Mouse (Mus musculus): ENCODE measurements around the gene Bdp1.

Gene Bdp1

DNA sequence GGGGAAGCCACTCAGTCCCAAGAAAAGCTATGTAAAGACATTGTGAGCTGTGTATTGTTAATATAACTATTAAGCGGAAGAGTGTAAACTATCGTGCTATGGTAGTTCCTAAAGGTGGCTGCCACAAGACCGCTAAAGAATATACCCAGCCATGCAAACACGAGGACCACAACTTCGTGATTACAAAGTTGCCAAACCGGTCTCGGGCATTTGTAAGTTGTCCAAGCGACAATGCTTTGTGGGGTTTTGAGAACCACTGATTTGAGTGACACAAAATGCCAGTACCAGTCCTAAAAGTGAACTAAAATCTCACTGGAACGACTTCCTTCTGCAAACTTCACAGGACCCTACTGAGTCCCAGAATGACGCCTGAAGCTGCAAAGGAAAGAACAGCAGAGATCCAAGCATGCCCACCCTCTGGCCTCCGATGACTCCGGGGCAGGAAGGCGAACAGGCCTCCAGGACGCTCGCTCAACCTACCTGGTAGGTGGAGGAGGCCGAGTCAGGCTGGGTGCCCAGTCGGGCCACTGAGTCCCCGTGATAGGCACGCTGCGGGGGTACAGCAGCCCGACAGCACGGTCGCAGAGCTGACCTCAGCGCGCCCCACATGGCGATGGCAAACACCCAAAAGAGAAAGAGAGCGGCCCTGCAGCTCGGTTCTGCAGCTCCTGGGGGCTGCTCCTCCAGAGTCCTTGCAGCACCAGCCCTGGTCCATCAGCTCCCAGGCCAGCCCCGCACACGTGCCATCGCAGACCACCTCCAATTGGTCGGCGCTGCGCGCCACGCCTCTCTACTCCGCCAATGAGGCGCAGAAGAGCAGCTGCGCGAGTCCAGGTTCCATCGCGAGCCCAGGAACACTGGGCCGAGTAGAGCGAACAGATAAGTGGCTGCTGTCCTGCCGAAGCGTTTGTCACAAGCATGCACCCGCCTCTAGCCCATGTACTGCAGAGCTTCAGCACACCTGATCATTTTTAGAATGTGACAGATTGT lies 88.7 kb downstream of the Bdp1 start, which contains the start of gene Mccc2:
TSS of gene Mccc2 (minus strand) at position 734 of the 990 bp plus-strand sequence.
- in situ Hi-C loops (cut with MboI; ENCODE audit: low pct_unique_long_range_greater_than_20kb in 1 of 2, low sequenced_read_pairs in 2 of 2, unreplicated experiment in 1 of 2): no loop called here

DNA sequence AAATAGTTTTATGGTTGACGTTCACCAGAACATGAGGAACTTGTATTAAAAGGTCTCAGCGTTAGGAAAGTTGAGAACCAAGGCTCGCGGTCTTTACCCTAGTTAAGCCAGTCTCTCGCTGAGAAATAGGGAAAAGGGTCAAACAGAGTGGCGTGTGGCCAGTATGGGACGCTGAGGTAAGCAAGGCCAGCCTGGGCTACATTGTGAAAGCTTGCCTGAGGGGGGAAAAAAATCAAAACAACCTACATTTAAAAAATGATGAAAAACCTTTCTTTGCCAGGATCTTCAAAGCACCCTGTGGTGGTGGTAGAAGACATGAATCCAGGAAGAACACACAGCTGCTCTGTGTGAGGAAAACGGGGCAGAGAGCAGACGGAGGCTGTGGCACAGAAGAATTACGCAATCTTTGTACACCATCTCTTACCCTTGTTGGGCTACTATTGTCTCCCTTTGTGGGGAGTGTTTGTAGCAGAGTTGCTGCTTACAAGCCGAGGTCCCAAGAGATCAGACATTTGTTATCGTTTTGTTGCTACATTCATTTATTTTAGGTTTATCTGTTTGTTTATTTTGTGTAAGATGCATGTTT lies 97.9 kb downstream of the Bdp1 start:
- in situ Hi-C loops (cut with MboI; ENCODE audit: low pct_unique_long_range_greater_than_20kb in 1 of 2, low sequenced_read_pairs in 2 of 2, unreplicated experiment in 1 of 2): no loop called here

- in situ Hi-C loops (cut with MboI; ENCODE audit: low pct_unique_long_range_greater_than_20kb in 1 of 2, low sequenced_read_pairs in 2 of 2, unreplicated experiment in 1 of 2): no loop called here
Measured at GRCm38 (mm10) chr13:100001790-100002196, 102.1 kb downstream of the Bdp1 start.

DNA sequence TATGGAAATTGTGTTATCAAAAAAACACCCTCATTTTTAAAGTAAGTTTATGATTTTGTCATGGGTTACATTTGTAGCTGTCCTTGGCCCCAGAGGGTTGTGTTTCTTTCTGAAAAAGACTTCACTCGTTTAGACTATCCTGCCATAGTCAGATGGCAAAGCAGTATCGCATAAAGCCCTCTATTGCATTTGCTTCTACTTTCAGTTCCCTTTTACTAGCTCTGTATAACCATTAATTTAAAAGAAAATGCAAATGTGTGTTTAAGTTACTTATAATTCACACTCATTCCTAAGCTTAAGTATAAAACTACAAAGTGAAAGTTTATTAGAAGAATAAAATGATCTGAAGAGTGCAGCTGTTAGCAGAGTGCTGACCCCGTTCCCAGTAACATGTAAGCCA lies 104.8 kb downstream of the Bdp1 start:
- in situ Hi-C loops (cut with MboI; ENCODE audit: low pct_unique_long_range_greater_than_20kb in 1 of 2, low sequenced_read_pairs in 2 of 2, unreplicated experiment in 1 of 2): no loop called here

DNA sequence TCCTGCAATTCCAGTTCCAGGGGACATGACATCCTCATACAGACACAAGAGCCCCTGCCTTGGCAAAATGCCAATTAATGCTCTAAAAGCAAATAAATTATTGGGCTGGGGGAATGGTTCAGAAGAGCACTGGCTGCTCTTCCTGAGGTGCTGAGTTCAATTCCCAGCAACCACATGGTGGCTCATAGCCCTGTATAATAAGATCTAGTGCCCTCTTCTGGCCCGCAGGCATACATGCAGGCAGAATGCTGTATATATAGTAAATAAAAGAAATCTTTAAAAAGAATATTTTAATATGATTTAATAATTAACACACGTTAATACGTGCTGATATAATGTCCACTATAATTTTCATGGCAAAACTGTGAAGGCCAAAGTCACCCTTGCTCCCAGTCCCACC lies 105.8 kb downstream of the Bdp1 start:
- in situ Hi-C loops (cut with MboI; ENCODE audit: low pct_unique_long_range_greater_than_20kb in 1 of 2, low sequenced_read_pairs in 2 of 2, unreplicated experiment in 1 of 2): no loop called here

GRCm38 (mm10) chr13:99989592-99989991 lies 114.3 kb downstream of the Bdp1 start:
- in situ Hi-C loops (cut with MboI; ENCODE audit: low pct_unique_long_range_greater_than_20kb in 1 of 2, low sequenced_read_pairs in 2 of 2, unreplicated experiment in 1 of 2): loop anchor here in 1 of 2 experiments (10.0 kb wide), 1 partner anchor 125 kb away; no protein-coding TSS in a partner anchor

DNA sequence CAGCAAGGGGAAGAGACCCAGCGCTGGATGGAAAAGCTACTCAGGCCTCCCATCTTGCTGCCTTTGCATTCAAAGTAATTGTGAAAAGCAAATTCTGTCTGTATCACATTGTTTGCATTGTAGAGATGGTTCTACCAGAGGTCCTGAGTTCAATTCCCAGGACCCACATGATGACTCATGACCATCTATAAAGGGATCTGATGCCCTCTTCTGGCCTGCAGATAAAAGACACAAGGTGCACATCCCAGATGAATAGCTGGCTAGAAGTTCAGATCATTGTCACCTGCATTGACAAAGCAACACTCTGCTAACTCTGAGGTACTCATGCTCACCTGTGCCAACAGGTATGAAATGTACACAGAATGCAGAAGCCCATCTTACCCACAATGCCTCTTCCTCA lies 120.5 kb downstream of the Bdp1 start:
- in situ Hi-C loops (cut with MboI; ENCODE audit: low pct_unique_long_range_greater_than_20kb in 1 of 2, low sequenced_read_pairs in 2 of 2, unreplicated experiment in 1 of 2): loop anchor here in 1 of 2 experiments (10.0 kb wide), 1 partner anchor 119 kb away; no protein-coding TSS in a partner anchor

DNA sequence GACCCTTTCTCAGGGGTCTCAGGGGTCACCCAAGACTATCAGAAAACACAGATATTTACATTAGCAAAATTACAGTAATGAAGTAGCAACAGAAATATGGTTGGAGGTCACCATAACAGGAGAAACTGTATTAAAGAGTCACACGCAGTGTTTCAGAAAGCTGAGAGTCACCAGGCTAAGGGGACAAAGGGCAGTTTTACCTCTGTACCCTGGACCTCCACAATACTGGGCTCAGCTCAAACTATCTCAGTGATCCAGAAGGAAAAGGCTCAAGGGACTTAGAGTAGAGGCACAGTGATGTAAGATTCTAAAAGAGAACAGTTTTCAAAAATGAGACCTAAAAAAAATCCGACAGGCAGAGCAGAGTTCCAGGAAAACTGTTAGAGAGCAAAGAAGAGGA lies 124.5 kb downstream of the Bdp1 start:
- in situ Hi-C loops (cut with MboI; ENCODE audit: low pct_unique_long_range_greater_than_20kb in 1 of 2, low sequenced_read_pairs in 2 of 2, unreplicated experiment in 1 of 2): no loop called here

GRCm38 (mm10) chr13:99970089-99970488 lies 133.8 kb downstream of the Bdp1 start:
- in situ Hi-C loops (cut with MboI; ENCODE audit: low pct_unique_long_range_greater_than_20kb in 1 of 2, low sequenced_read_pairs in 2 of 2, unreplicated experiment in 1 of 2): no loop called here

Data from mouse embryonic stem cell (cell line).